Mouse (Mus musculus): Measurements from ENCODE around the gene Gna15.

DNA sequence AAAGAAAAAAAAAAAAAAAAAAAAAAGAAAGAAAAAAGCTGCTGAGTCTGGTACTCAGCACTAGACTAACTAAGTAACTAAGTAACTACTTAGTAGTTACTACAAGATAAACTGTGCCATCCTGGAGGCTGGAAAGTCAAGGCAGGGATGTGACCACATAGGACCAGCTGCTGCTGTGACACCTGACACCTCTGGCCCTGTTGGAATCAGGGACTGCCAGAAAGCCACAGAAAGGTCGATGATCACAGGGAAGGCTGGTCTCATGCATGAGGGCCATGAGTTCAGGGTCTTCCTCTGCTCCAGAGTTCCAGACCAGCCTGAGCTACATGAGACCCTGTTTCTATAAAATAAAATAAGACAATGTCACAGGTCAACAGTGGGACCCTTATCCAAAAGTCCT, 33.5 kb upstream of the Gna15 start:
- TF ChIP-seq CTCF (IDR thresholded peaks at IDR 0.05; ENCODE audit: extremely low read depth, insufficient read depth, low read length) (no peak), POLR2A (IDR thresholded peaks at IDR 0.05; ENCODE audit: extremely low read depth, insufficient read depth, low read length) (no peak)

All from cortical plate, adult 2 months (tissue).